Mouse (Mus musculus) C2C12 (cell line): ENCODE measurements at regions not wholly inside any gene's neighbourhood (a gene's known extent, or its start where the extent isn't known, plus 50 kb on each side); places are given as distances from the start of the nearest gene placed in this dataset.

ENCODE experiments used
- CTCF ChIP-seq: IDR thresholded peaks from one replicate; pipeline ENCODE4 v1.5.1; 2011; ENCODE audit not compliant: control insufficient read depth, insufficient read depth, insufficient read length
- FOSL1 ChIP-seq: IDR thresholded peaks from one replicate; pipeline ENCODE4 v1.8.0; 2011; ENCODE audit warnings: mild to moderate bottlenecking, low read length; ENCODE audit not compliant: poor library complexity, insufficient read depth, severe bottlenecking
- MAX ChIP-seq: IDR thresholded peaks from one replicate; pipeline ENCODE4 v1.6.1; 2011; ENCODE audit warnings: mild to moderate bottlenecking, control low read depth
- MYOD1 ChIP-seq: IDR thresholded peaks from one replicate; pipeline ENCODE4 v1.6.1; 2011; ENCODE audit warnings: low read depth; ENCODE audit not compliant: control insufficient read depth, insufficient read length
- MYOG ChIP-seq: IDR thresholded peaks from one replicate; pipeline ENCODE4 v1.6.1; 2011; ENCODE audit not compliant: control insufficient read depth, insufficient read length; ENCODE audit errors: extremely low read depth
- USF1 ChIP-seq: IDR thresholded peaks from one replicate; pipeline ENCODE4 v1.6.1; 2011; ENCODE audit warnings: low read depth, mild to moderate bottlenecking, control low read depth, moderate library complexity

DNA sequence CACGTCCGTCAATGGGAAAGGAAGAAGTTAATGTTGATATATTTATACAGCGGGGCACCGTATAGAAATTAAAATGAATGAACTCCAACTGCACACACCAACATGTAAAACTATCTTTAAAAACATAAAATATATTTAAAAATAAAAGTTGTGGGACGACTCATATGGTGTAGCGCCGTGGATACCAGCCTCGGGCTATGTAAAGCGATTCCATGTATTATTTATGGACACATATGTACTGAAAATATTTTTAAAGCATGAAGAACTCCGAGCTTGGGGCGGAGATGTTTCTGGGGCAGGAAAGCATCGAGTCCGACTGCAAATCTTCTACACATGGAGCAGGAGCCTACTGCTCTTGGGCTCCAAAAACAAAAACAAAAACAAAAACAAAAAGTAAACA lies 182.4 kb downstream of the Cryba4 start:
- TF ChIP-seq MAX = no peak
- TF ChIP-seq CTCF = no peak
- no peak for TF ChIP-seq MYOG
- TF ChIP-seq FOSL1 = no peak
- no peak for TF ChIP-seq USF1
- TF ChIP-seq MYOD1 = no peak
